Comparison of ENCODE assay signal across 21 mouse cellular contexts in the genomic region with DNA sequence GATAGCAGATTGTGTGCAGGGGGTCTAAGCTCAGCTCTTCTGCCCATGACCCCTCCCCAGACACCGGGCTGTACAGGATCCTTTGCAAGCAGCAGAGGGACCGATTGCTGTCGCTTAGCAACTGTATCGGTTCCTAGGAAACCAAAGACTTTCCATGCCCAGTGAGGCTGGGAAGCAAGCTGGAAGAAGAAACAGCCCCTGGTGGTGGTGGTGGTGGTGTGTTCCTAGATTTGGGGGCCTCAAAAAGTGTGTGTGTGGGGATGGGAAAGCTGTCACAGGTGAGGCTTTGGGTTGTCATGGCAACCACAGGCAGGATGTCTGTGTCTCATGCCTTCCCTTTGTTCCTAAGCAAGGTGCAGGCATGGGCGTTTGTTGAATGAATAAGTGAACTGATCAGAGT. TPM values are rescaled to one million over a fixed set of nuclear protein-coding genes. Genes with fewer than 3 reads are reported as not detected.
A peak's percentile ranks its signal among the peaks of the same experiment; 100 is the strongest.
DNase-seq lines count a peak whose midpoint lies in the region; ATAC-seq and TF ChIP-seq lines count a peak whose summit lies in the region.
"Had no signal": no experiment of that assay in that cellular context is flagged by ENCODE, and none has a peak within 500 bp of the region (broad histone marks: within the 10 kb centered on the region; RNA-seq: fewer than 3 reads in every experiment).

No protein-coding gene starts in this region.

- peak overlapping the region; percentile 72 for H3K27ac ChIP-seq in forebrain, embryonic 15.5 days (replicated peaks)
- H3K27ac ChIP-seq in forebrain, embryonic 10.5 days = no peak overlapping the region
- H3K27ac ChIP-seq in midbrain, embryonic 13.5 days = peak overlapping the region; percentile 56
- no peak overlapping the region for H3K27ac ChIP-seq in midbrain, embryonic 11.5 days (ENCODE audit: low read depth, low read length)
- no peak overlapping the region for H3K27ac ChIP-seq in kidney, adult 2 months (ENCODE audit: insufficient read depth, low read depth, low read length)
- H3K27ac ChIP-seq: heart, embryonic 13.5 days; limb, embryonic 12.5 days had no signal

- no peak overlapping the region for H3K9ac ChIP-seq in forebrain, embryonic 15.5 days (replicated peaks)
- no peak overlapping the region for H3K9ac ChIP-seq in midbrain, embryonic 13.5 days (replicated peaks)
- no peak overlapping the region for H3K9ac ChIP-seq in midbrain, embryonic 11.5 days (ENCODE audit: low read length)
- H3K9ac ChIP-seq: heart, embryonic 13.5 days; limb, embryonic 12.5 days had no signal

- no peaks in the 10 kb centered on the region for H3K9me3 ChIP-seq in forebrain, embryonic 15.5 days
- H3K9me3 ChIP-seq in forebrain, embryonic 10.5 days = no peaks in the 10 kb centered on the region
- no peaks in the 10 kb centered on the region for H3K9me3 ChIP-seq in midbrain, embryonic 13.5 days
- H3K9me3 ChIP-seq in midbrain, embryonic 11.5 days (ENCODE audit: control insufficient read depth, low read length) = no peaks in the 10 kb centered on the region
- H3K9me3 ChIP-seq: heart, embryonic 13.5 days; limb, embryonic 12.5 days had no signal

- no peaks in the 10 kb centered on the region for H3K27me3 ChIP-seq in forebrain, embryonic 15.5 days
- peaks cover 11% of the 10 kb centered on the region; the same call in 1 of the 2 replicates for H3K27me3 ChIP-seq in forebrain, embryonic 10.5 days (ENCODE audit: poor library complexity, severe bottlenecking)
- H3K27me3 ChIP-seq in midbrain, embryonic 13.5 days = no peaks in the 10 kb centered on the region
- H3K27me3 ChIP-seq in midbrain, embryonic 11.5 days (ENCODE audit: control insufficient read depth, insufficient read depth, low read length) = no peaks in the 10 kb centered on the region
- no peaks in the 10 kb centered on the region for H3K27me3 ChIP-seq in kidney, adult 2 months (replicated peaks; ENCODE audit: control insufficient read depth, insufficient read depth, low read length)

- WGBS in forebrain, embryonic 15.5 days = 31% methylated on average over 5 of the region's 5 CpGs
- WGBS in forebrain, embryonic 10.5 days = 62% methylated on average over 5 of the region's 5 CpGs
- whole genome bisulfite sequencing in midbrain, embryonic 13.5 days = 25% methylated on average over 5 of the region's 5 CpGs
- WGBS in midbrain, embryonic 11.5 days = 42% methylated on average over 5 of the region's 5 CpGs
- 62% methylated on average over 5 of the region's 5 CpGs for WGBS in kidney, adult 2 months

- no peak overlapping the region for H3K4me2 ChIP-seq in forebrain, embryonic 15.5 days (replicated peaks)
- H3K4me2 ChIP-seq in midbrain, embryonic 13.5 days (replicated peaks) = no peak overlapping the region
- H3K4me2 ChIP-seq in midbrain, embryonic 11.5 days = no peak overlapping the region
- H3K4me2 ChIP-seq: heart, embryonic 13.5 days; limb, embryonic 12.5 days had no signal

- no peak for DNase-seq in forebrain, embryonic 10.5 days (ENCODE audit: extremely low spot score, low spot score)
- no peak for DNase-seq in midbrain, embryonic 11.5 days (ENCODE audit: low spot score, missing footprints)
- peak; percentile 52 for DNase-seq in ZHBTc4 (ENCODE audit: low read depth, low spot score)
- DNase-seq in layer of hippocampus, postnatal 14 days (ENCODE audit: low spot score in 2 of 2) = peak; percentile 57 to 75
- no peak for DNase-seq in adrenal gland, postnatal 4 days (ENCODE audit: low spot score in 2 of 2)
- no peak for DNase-seq in kidney, adult 2 months
- DNase-seq: adrenal gland, adult 2 months; cerebellum, adult 11 months; gastrocnemius, postnatal 14 days; kidney, postnatal 14 days; lung, adult 18-20 months; thymus, adult 18-20 months had no signal

- peak; percentile 60; the same call in 1 of the 2 replicates for ATAC-seq in forebrain, embryonic 15.5 days (replicated peaks)
- peak; percentile 65 for ATAC-seq in midbrain, embryonic 13.5 days
- ATAC-seq in midbrain, embryonic 11.5 days (ENCODE audit: low FRiP score) = no peak
- ATAC-seq: inflammation-experienced regulatory T-cells, adult 6 months had no signal

- no peak overlapping the region for H3K4me3 ChIP-seq in forebrain, embryonic 15.5 days
- H3K4me3 ChIP-seq in forebrain, embryonic 10.5 days = no peak overlapping the region
- H3K4me3 ChIP-seq in midbrain, embryonic 13.5 days (replicated peaks) = no peak overlapping the region
- no peak overlapping the region for H3K4me3 ChIP-seq in midbrain, embryonic 11.5 days (ENCODE audit: low read depth, low read length)
- no peak overlapping the region for H3K4me3 ChIP-seq in kidney, adult 2 months (ENCODE audit: insufficient read depth, low read depth, low read length)
- H3K4me3 ChIP-seq: heart, embryonic 13.5 days; limb, embryonic 12.5 days had no signal

- TF ChIP-seq CTCF in kidney, adult 2 months (conservative IDR thresholded peaks at IDR 0.05; ENCODE audit: insufficient read depth, insufficient read length, low read depth, low read length) = no peak

- H3K4me1 ChIP-seq in forebrain, embryonic 15.5 days = peaks cover 12% of the 10 kb centered on the region; the same call in 1 of the 2 replicates
- H3K4me1 ChIP-seq in forebrain, embryonic 10.5 days = peaks cover 7% of the 10 kb centered on the region
- 0 out of 2 replicates have a peak, but pooled peaks cover 7% of the 10 kb centered on the region for H3K4me1 ChIP-seq in midbrain, embryonic 13.5 days (replicated peaks)
- no peaks in the 10 kb centered on the region for H3K4me1 ChIP-seq in midbrain, embryonic 11.5 days (ENCODE audit: control insufficient read depth, insufficient read depth, low read length)
- H3K4me1 ChIP-seq in kidney, adult 2 months (ENCODE audit: control insufficient read depth, insufficient read depth, low read length) = no peaks in the 10 kb centered on the region
- H3K4me1 ChIP-seq: heart, embryonic 13.5 days; limb, embryonic 12.5 days had no signal

- H3K36me3 ChIP-seq in forebrain, embryonic 15.5 days = no peaks in the 10 kb centered on the region
- no peaks in the 10 kb centered on the region for H3K36me3 ChIP-seq in forebrain, embryonic 10.5 days (replicated peaks)
- H3K36me3 ChIP-seq in midbrain, embryonic 13.5 days = no peaks in the 10 kb centered on the region
- no peaks in the 10 kb centered on the region for H3K36me3 ChIP-seq in midbrain, embryonic 11.5 days (ENCODE audit: control insufficient read depth, insufficient read depth, low read length)
- no peaks in the 10 kb centered on the region for H3K36me3 ChIP-seq in kidney, adult 2 months (ENCODE audit: control insufficient read depth, insufficient read depth, low read length)
- H3K36me3 ChIP-seq: heart, embryonic 13.5 days; limb, embryonic 12.5 days had no signal

- TF ChIP-seq POLR2A in kidney, adult 2 months (IDR thresholded peaks at IDR 0.05; ENCODE audit: low read depth, low read length) = no peak

RNA-seq across cellular contexts. Expression of gene Rasal1, which starts 12.2 kb away (rescaled TPM):
- polyA plus RNA-seq in forebrain, embryonic 15.5 days (2015; fragmentation: Nextera tagmentation; extraction: Ambion mirVana) = 2.7 and 4.2 TPM in 2 replicates
- 0.21 and 0.24 TPM in 2 replicates for polyA plus RNA-seq in forebrain, embryonic 10.5 days (2016; fragmentation: Nextera tagmentation; extraction: Ambion mirVana)
- polyA plus RNA-seq in midbrain, embryonic 13.5 days (2015; fragmentation: Nextera tagmentation; extraction: Ambion mirVana) = 0.15 TPM in 1 of 2 replicates, not detected in the other
- polyA plus RNA-seq in midbrain, embryonic 11.5 days (2014; fragmentation: Nextera tagmentation; extraction: Ambion mirVana) = 0.14 TPM in 1 of 2 replicates, not detected in the other
- 10 to 100 TPM; 82.3 to 92.4 TPM for total RNA-seq in layer of hippocampus, postnatal 14 days (2021)
- total RNA-seq in adrenal gland, postnatal 4 days (2021) = 10 to 100 TPM; 10.7 to 15.8 TPM
- polyA plus RNA-seq in kidney, adult 2 months (2012; rRNA removed) = 2.3 and 3.4 TPM in 2 replicates
- total RNA-seq: gastrocnemius, postnatal 14 days; megakaryocyte-erythroid progenitor cell, adult 5-6 weeks had no signal

RNA-seq across cellular contexts. Expression of gene Cfap73, which starts 26.8 kb away (rescaled TPM):
- polyA plus RNA-seq in forebrain, embryonic 15.5 days (2015; fragmentation: Nextera tagmentation; extraction: Ambion mirVana) = 0.47 and 1.2 TPM in 2 replicates
- not detected in 2 replicates for polyA plus RNA-seq in forebrain, embryonic 10.5 days (2016; fragmentation: Nextera tagmentation; extraction: Ambion mirVana)
- not detected in 2 replicates for polyA plus RNA-seq in midbrain, embryonic 13.5 days (2015; fragmentation: Nextera tagmentation; extraction: Ambion mirVana)
- polyA plus RNA-seq in midbrain, embryonic 11.5 days (2014; fragmentation: Nextera tagmentation; extraction: Ambion mirVana) = not detected in 2 replicates
- total RNA-seq in layer of hippocampus, postnatal 14 days (2021) = 1 to 10 TPM in 1 of 2 experiments, not detected in 1; 1.8 TPM
- total RNA-seq in adrenal gland, postnatal 4 days (2021) = under 1 TPM; 0.56 to 0.78 TPM
- not detected in 2 replicates for polyA plus RNA-seq in kidney, adult 2 months (2012; rRNA removed)
- total RNA-seq: common myeloid progenitor, adult 5-6 weeks; gastrocnemius, postnatal 14 days; megakaryocyte-erythroid progenitor cell, adult 5-6 weeks; neutrophil, adult 5-6 weeks had no signal
- polyA plus RNA-seq: adrenal gland, adult 2 months; heart, embryonic 13.5 days; inflammation-experienced regulatory T-cells, adult 6 months; limb, embryonic 12.5 days; spleen, adult 2 months had no signal

RNA-seq across cellular contexts. Expression of gene Ddx54, which starts 48.3 kb away (rescaled TPM):
- polyA plus RNA-seq in forebrain, embryonic 15.5 days (2015; fragmentation: Nextera tagmentation; extraction: Ambion mirVana) = 46.9 and 49.0 TPM in 2 replicates
- polyA plus RNA-seq in forebrain, embryonic 10.5 days (2016; fragmentation: Nextera tagmentation; extraction: Ambion mirVana) = 63.3 and 64.1 TPM in 2 replicates
- 43.9 and 44.3 TPM in 2 replicates for polyA plus RNA-seq in midbrain, embryonic 13.5 days (2015; fragmentation: Nextera tagmentation; extraction: Ambion mirVana)
- 26.4 and 32.2 TPM in 2 replicates for polyA plus RNA-seq in midbrain, embryonic 11.5 days (2014; fragmentation: Nextera tagmentation; extraction: Ambion mirVana)
- total RNA-seq in layer of hippocampus, postnatal 14 days (2021) = 10 to 100 TPM; 41.7 to 44.4 TPM
- total RNA-seq in adrenal gland, postnatal 4 days (2021) = 10 to 100 TPM; 47.6 to 51.4 TPM
- polyA plus RNA-seq in kidney, adult 2 months (2012; rRNA removed) = 29.3 and 31.6 TPM in 2 replicates

RNA-seq across cellular contexts. Expression of gene Rita1, which starts 48.4 kb away (rescaled TPM):
- 22.4 and 23.0 TPM in 2 replicates for polyA plus RNA-seq in forebrain, embryonic 15.5 days (2015; fragmentation: Nextera tagmentation; extraction: Ambion mirVana)
- 16.5 and 17.8 TPM in 2 replicates for polyA plus RNA-seq in forebrain, embryonic 10.5 days (2016; fragmentation: Nextera tagmentation; extraction: Ambion mirVana)
- polyA plus RNA-seq in midbrain, embryonic 13.5 days (2015; fragmentation: Nextera tagmentation; extraction: Ambion mirVana) = 23.0 and 23.9 TPM in 2 replicates
- 7.9 and 8.9 TPM in 2 replicates for polyA plus RNA-seq in midbrain, embryonic 11.5 days (2014; fragmentation: Nextera tagmentation; extraction: Ambion mirVana)
- total RNA-seq in layer of hippocampus, postnatal 14 days (2021) = 10 to 100 TPM; 24.8 to 26.8 TPM
- total RNA-seq in adrenal gland, postnatal 4 days (2021) = 10 to 100 TPM; 11.8 to 13.5 TPM
- 25.2 and 32.1 TPM in 2 replicates for polyA plus RNA-seq in kidney, adult 2 months (2012; rRNA removed)

RNA-seq across cellular contexts. Expression of gene Dtx1, which starts 50.9 kb away (rescaled TPM):
- polyA plus RNA-seq in forebrain, embryonic 15.5 days (2015; fragmentation: Nextera tagmentation; extraction: Ambion mirVana) = 48.2 and 52.8 TPM in 2 replicates
- polyA plus RNA-seq in forebrain, embryonic 10.5 days (2016; fragmentation: Nextera tagmentation; extraction: Ambion mirVana) = 1.3 and 2.0 TPM in 2 replicates
- 25.1 and 34.2 TPM in 2 replicates for polyA plus RNA-seq in midbrain, embryonic 13.5 days (2015; fragmentation: Nextera tagmentation; extraction: Ambion mirVana)
- polyA plus RNA-seq in midbrain, embryonic 11.5 days (2014; fragmentation: Nextera tagmentation; extraction: Ambion mirVana) = 5.1 and 5.2 TPM in 2 replicates
- 10 to 100 TPM; 70.5 to 74.2 TPM for total RNA-seq in layer of hippocampus, postnatal 14 days (2021)
- 10 to 100 TPM; 13.7 to 17.2 TPM for total RNA-seq in adrenal gland, postnatal 4 days (2021)
- polyA plus RNA-seq in kidney, adult 2 months (2012; rRNA removed) = 1.5 and 4.4 TPM in 2 replicates
- total RNA-seq: common myeloid progenitor, adult 5-6 weeks had no signal

Comparison
In these comparisons a context has a peak if more than half of its experiments do, and no peak if none do; other contexts are left out.
1. H3K27ac ChIP-seq: peak in forebrain, embryonic 15.5 days (single experiment) and midbrain, embryonic 13.5 days (single experiment); none in forebrain, embryonic 10.5 days (single experiment), midbrain, embryonic 11.5 days (single experiment) and kidney, adult 2 months (single experiment).
2. DNase-seq: peak in ZHBTc4 (single experiment) and layer of hippocampus, postnatal 14 days (2 of 2); none in forebrain, embryonic 10.5 days (single experiment), midbrain, embryonic 11.5 days (single experiment), adrenal gland, postnatal 4 days (0 of 2) and kidney, adult 2 months (single experiment).